Mouse (Mus musculus) liver, postnatal 0 days (tissue): ENCODE measurements around the gene Rere. TPM values are rescaled to one million over a fixed set of nuclear protein-coding genes. Genes with fewer than 3 reads are reported as not detected.
A peak's percentile ranks its signal among the peaks of the same experiment; 100 is the strongest.
"Not testable (repeated sequence)": the region's sequence is repeated elsewhere in the genome, so short reads cannot be mapped to it uniquely, and the experiment has no call there.

Experiments used
- ATAC-seq: fragments of 200-750 bp; cut with Nextera tagmentation; 2 replicates; pipeline ENCODE4 v1.8.0; 2017; ENCODE audit warnings: mild to moderate bottlenecking, moderate library complexity
- DNase-seq: peaks from one replicate; pipeline ENCODE4 v3.0.0-alpha.2; 2016
- H3K27ac ChIP-seq: fragments of 300-500 bp; sonication (generic); 2 replicates; pipeline ENCODE4 v1.5.1; 2014; ENCODE audit warnings: antibody characterized with exemption, moderate library complexity, mild to moderate bottlenecking, low read depth
- H3K27me3 ChIP-seq: fragments of 300-500 bp; sonication (generic); 2 replicates; pipeline ENCODE4 v1.6.1; 2014; ENCODE audit warnings: low read length, control low read depth, mixed read lengths; ENCODE audit not compliant: insufficient read depth
- H3K36me3 ChIP-seq: fragments of 300-500 bp; sonication (generic); replicated peaks from 2 replicates; pipeline ENCODE4 v1.6.1; 2014; ENCODE audit warnings: mild to moderate bottlenecking, control low read depth, low read length, moderate library complexity, mixed read lengths; ENCODE audit not compliant: insufficient read depth
- H3K4me1 ChIP-seq: fragments of 300-500 bp; sonication (generic); 2 replicates; pipeline ENCODE4 v1.6.1; 2014; ENCODE audit warnings: antibody characterized with exemption, mild to moderate bottlenecking, control low read depth; ENCODE audit not compliant: insufficient read depth
- H3K4me2 ChIP-seq: fragments of 300-500 bp; sonication (generic); 2 replicates; pipeline ENCODE4 v1.6.1; 2014; ENCODE audit warnings: low read depth, mild to moderate bottlenecking, low read length, moderate library complexity, mixed read lengths
- H3K4me3 ChIP-seq: fragments of 300-500 bp; sonication (generic); 2 replicates; pipeline ENCODE4 v1.5.1; 2014; ENCODE audit warnings: low read depth, low read length
- H3K9ac ChIP-seq: fragments of 300-500 bp; sonication (generic); replicated peaks from 2 replicates; pipeline ENCODE4 v1.6.1; 2014; ENCODE audit warnings: mild to moderate bottlenecking, moderate library complexity
- H3K9me3 ChIP-seq: fragments of 300-500 bp; sonication (generic); 2 replicates; pipeline ENCODE4 v1.6.1; 2016; ENCODE audit warnings: mild to moderate bottlenecking, control low read depth, low read length, mixed read lengths
- CTCF ChIP-seq: sonication (generic); IDR thresholded peaks from 2 replicates; pipeline ENCODE4 v1.5.1; 2016; ENCODE audit warnings: antibody characterized with exemption, low read depth
- EP300 ChIP-seq: IDR thresholded peaks from 2 replicates; pipeline ENCODE4 v1.6.1; 2016; ENCODE audit warnings: antibody characterized with exemption, low read depth, mild to moderate bottlenecking
- WGBS: fragments of 180-500 bp; shearing (Covaris S2); extraction: QIAGEN DNeasy Blood & Tissue Kit; methylation state at CpG from one replicate; pipeline ENCODE4 v1.1.7; 2014; ENCODE audit not compliant: insufficient replicate concordance; 5-methylcytosine and 5-hydroxymethylcytosine counted together
- polyA plus RNA-seq: library from polyadenylated mRNA; unstranded; fragments of >200 nt; fragmentation: Nextera tagmentation; extraction: Ambion mirVana; gene quantifications from 2 replicates; pipeline ENCODE4 v1.2.1, GENCODE M21; 2015

Rere gene
- polyA plus RNA-seq, 1 experiment from 2014 or later = 4.3 TPM

GRCm38 (mm10) chr4:150472751-150473436, 191.4 kb downstream of the Rere start:
- DNase-seq (no peak), ATAC-seq (peak; percentile 28; the same call in 1 of the 2 replicates)
- H3K9ac ChIP-seq = no peak overlapping the region
- peak overlapping the region; percentile 39 for H3K27ac ChIP-seq
- no peak for TF ChIP-seq CTCF
- 0 out of 2 replicates have a peak, but pooled peaks have one; percentile 7 for TF ChIP-seq EP300
- H3K36me3 ChIP-seq = peaks cover 6% of the 10 kb centered on the region
- peaks cover 5% of the 10 kb centered on the region; the same call in 1 of the 2 replicates for H3K4me1 ChIP-seq
- no peak overlapping the region for H3K4me2 ChIP-seq
- no peaks in the 10 kb centered on the region for H3K9me3 ChIP-seq
- no peaks in the 10 kb centered on the region for H3K27me3 ChIP-seq
- WGBS = 26% methylated on average over 10 of the region's 10 CpGs
- H3K4me3 ChIP-seq = no peak overlapping the region

DNA sequence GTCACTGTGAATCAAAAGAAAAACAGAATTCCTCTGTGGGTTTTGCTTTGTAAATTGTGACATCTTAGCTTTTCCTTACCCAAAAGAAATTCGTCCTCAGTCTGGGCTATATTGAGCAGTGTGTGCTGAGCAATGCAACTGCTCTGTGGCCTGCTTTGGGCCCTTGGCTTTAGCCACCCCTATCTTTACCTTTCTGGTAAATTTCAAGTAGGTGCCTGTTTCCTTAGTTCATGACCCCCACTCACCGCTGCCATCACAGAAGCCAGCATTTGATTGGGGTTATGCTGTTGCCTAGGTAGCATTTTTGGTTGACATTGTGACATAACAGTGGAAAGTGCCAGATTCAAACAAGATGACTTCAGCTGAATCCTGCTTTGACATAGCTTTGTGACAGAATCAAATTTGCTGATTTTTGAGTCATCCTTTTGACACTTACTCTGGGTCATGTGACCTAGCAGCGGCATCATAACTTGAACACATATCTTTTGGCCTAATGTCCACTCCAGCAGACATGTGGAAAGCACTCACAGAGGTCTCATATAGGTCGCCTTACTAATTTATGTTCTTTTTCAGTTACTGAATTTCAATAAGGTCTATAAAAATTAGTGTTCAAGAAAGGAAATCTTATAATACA, 192.1 kb downstream of the Rere start:
- Histone ChIP-seq H3K36me3 (peaks cover 6% of the 10 kb centered on the region), H3K4me2 (no peak overlapping the region), H3K4me3 (no peak overlapping the region), H3K4me1 (peaks cover 5% of the 10 kb centered on the region; the same call in 1 of the 2 replicates), H3K9me3 (no peaks in the 10 kb centered on the region), H3K27ac (peak overlapping the region; percentile 39), H3K9ac (no peak overlapping the region), H3K27me3 (no peaks in the 10 kb centered on the region)
- 84% methylated on average over 4 of the region's 4 CpGs for WGBS
- ATAC-seq (no peak), DNase-seq (no peak)
- no peak for TF ChIP-seq CTCF
- TF ChIP-seq EP300 = no peak

DNA sequence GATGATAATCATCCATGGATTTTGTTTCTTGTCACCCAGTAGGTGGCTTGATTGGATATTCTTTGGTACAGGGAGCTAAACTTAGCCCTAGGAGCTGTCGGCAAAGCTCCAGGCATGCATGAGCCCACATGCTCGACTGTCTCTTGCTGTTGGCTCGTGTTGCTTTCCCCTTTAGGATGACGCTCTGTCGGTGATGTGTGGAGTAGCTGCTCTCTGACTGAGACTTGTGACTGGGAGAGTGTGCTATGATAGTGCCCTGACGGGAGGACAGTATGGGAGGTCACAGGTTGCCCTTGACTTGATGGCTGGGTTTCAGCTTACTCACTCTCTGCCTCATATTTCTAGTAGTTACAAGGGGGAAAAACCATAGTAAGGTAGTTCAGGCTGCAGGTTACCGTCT, 192.6 kb downstream of the Rere start:
- TF ChIP-seq CTCF (no peak), EP300 (no peak)
- DNase-seq = no peak

GRCm38 (mm10) chr4:150476258-150476657, 194.8 kb downstream of the Rere start:
- TF ChIP-seq CTCF (peak; percentile 41), EP300 (no peak)

More for the DNA sequence above, 192.6 kb downstream of the Rere start:
- no peak overlapping the region for H3K9ac ChIP-seq
- no peak overlapping the region for H3K4me3 ChIP-seq
- WGBS = 76% methylated on average over 7 of the region's 7 CpGs
- no peak overlapping the region for H3K4me2 ChIP-seq
- peaks cover 6% of the 10 kb centered on the region for H3K36me3 ChIP-seq
- no peaks in the 10 kb centered on the region for H3K27me3 ChIP-seq
- H3K9me3 ChIP-seq = no peaks in the 10 kb centered on the region
- H3K27ac ChIP-seq = no peak overlapping the region
- H3K4me1 ChIP-seq = peaks cover 5% of the 10 kb centered on the region; the same call in 1 of the 2 replicates
- ATAC-seq = no peak

GRCm38 (mm10) chr4:150478006-150478405, 196.6 kb downstream of the Rere start:
- peaks cover 9% of the 10 kb centered on the region for H3K36me3 ChIP-seq
- H3K4me3 ChIP-seq = no peak overlapping the region
- peaks cover 3% of the 10 kb centered on the region; the same call in 1 of the 2 replicates for H3K4me1 ChIP-seq
- no peak for ATAC-seq
- H3K27ac ChIP-seq = no peak overlapping the region
- H3K9ac ChIP-seq = no peak overlapping the region
- 67% methylated on average over 6 of the region's 6 CpGs for WGBS
- no peak for DNase-seq
- no peak overlapping the region for H3K4me2 ChIP-seq
- no peaks in the 10 kb centered on the region for H3K9me3 ChIP-seq
- TF ChIP-seq CTCF (no peak), EP300 (no peak)
- H3K27me3 ChIP-seq = no peaks in the 10 kb centered on the region

More at GRCm38 (mm10) chr4:150476258-150476657, 194.8 kb downstream of the Rere start:
- no peak overlapping the region for H3K4me3 ChIP-seq
- no peaks in the 10 kb centered on the region for H3K9me3 ChIP-seq
- H3K27me3 ChIP-seq = no peaks in the 10 kb centered on the region
- peaks cover 5% of the 10 kb centered on the region; the same call in 1 of the 2 replicates for H3K4me1 ChIP-seq
- no peak overlapping the region for H3K27ac ChIP-seq
- 41% methylated on average over 5 of the region's 5 CpGs for WGBS
- DNase-seq = no peak
- H3K4me2 ChIP-seq = no peak overlapping the region
- H3K9ac ChIP-seq = no peak overlapping the region
- ATAC-seq = no peak
- H3K36me3 ChIP-seq = peaks cover 11% of the 10 kb centered on the region

GRCm38 (mm10) chr4:150483081-150483480, 201.6 kb downstream of the Rere start:
- not testable (repeated sequence) for H3K27me3 ChIP-seq, H3K27ac ChIP-seq, DNase-seq, ATAC-seq, H3K4me2 ChIP-seq, H3K4me3 ChIP-seq, H3K9me3 ChIP-seq, H3K9ac ChIP-seq, H3K36me3 ChIP-seq
- WGBS = 82% methylated on average over 5 of the region's 5 CpGs
- peaks cover 15% of the 10 kb centered on the region for H3K4me1 ChIP-seq
